8 mouse cellular contexts compared by ENCODE assay signal in the genomic region with DNA sequence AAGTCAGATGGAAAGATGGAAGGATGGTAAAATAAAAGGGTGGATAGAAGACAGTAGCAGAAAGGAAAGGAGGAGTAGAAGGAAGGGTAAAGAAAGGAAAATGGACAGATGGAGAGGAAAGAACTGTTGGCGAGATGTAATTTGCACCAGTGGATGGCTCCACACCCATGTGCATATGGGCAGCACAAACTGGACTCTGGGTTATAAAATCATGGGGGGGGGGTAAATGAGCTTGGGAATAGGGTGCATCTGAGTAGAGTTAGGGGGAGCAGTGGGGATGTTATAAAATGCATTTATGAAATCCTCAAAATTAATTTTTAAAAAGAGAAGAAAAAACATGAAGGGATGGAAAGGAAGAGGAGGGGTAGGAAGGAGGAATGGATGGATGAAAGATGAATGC. TPM values are rescaled to one million over a fixed set of nuclear protein-coding genes. Genes with fewer than 3 reads are reported as not detected.
A peak's percentile ranks its signal among the peaks of the same experiment; 100 is the strongest.
DNase-seq lines count a peak whose midpoint lies in the region; ATAC-seq and TF ChIP-seq lines count a peak whose summit lies in the region.

No protein-coding gene starts in this region.

- no peaks in the 10 kb centered on the region for H3K79me2 ChIP-seq in MEL (ENCODE audit: control insufficient read depth, insufficient read depth, low read length, poor library complexity)

- peak overlapping the region; percentile 65 for H3K4me2 ChIP-seq in heart, embryonic 14.5 days (ENCODE audit: low read length)
- H3K4me2 ChIP-seq in hindbrain, embryonic 11.5 days (replicated peaks; ENCODE audit: low read depth, low read length), result peak overlapping the region; percentile 32

- peaks cover 12% of the 10 kb centered on the region for H3K36me3 ChIP-seq in heart, embryonic 14.5 days (ENCODE audit: control insufficient read depth, insufficient read depth, low read length)
- H3K36me3 ChIP-seq in MEL (ENCODE audit: control insufficient read depth in 1 of 2, insufficient read depth in 2 of 2, low read length in 2 of 2), result no peaks in the 10 kb centered on the region; a peak in 1 of 4 replicates
- no peaks in the 10 kb centered on the region for H3K36me3 ChIP-seq in hindbrain, embryonic 11.5 days (ENCODE audit: control insufficient read depth, insufficient read depth, low read length)
- 0 out of 2 replicates have a peak, but pooled peaks cover 4% of the 10 kb centered on the region for H3K36me3 ChIP-seq in midbrain, embryonic 10.5 days

- ATAC-seq in heart, embryonic 14.5 days (ENCODE audit: insufficient number of reproducible peaks, insufficient read depth, low FRiP score, low read depth), result no peak
- peak; percentile 58; the same call in 1 of the 2 replicates for ATAC-seq in hindbrain, embryonic 11.5 days (ENCODE audit: low FRiP score)

- no peaks in the 10 kb centered on the region for H3K9me3 ChIP-seq in heart, embryonic 14.5 days (ENCODE audit: control insufficient read depth, low read length)
- no peaks in the 10 kb centered on the region for H3K9me3 ChIP-seq in MEL (replicated peaks; ENCODE audit: insufficient read depth, low read length)
- no peaks in the 10 kb centered on the region for H3K9me3 ChIP-seq in hindbrain, embryonic 11.5 days (ENCODE audit: control insufficient read depth, low read length)
- no peaks in the 10 kb centered on the region for H3K9me3 ChIP-seq in midbrain, embryonic 10.5 days (replicated peaks)

- peak overlapping the region; percentile 52 to 59 for H3K4me3 ChIP-seq in heart, embryonic 14.5 days (ENCODE audit: control insufficient read depth in 1 of 2, insufficient read depth in 1 of 2, low read depth in 1 of 2, low read length in 2 of 2)
- H3K4me3 ChIP-seq in MEL (ENCODE audit: control insufficient read depth in 1 of 2, insufficient read depth in 1 of 2, low read depth in 2 of 2, low read length in 2 of 2), result peak overlapping the region; percentile 50 to 80
- H3K4me3 ChIP-seq in hindbrain, embryonic 11.5 days (ENCODE audit: low read depth, low read length), result peak overlapping the region; percentile 45
- H3K4me3 ChIP-seq in midbrain, embryonic 10.5 days, result peak overlapping the region; percentile 57

- no peak for TF ChIP-seq POLR2A in MEL (IDR thresholded peaks at IDR 0.05; ENCODE audit: control insufficient read depth in 1 of 2, insufficient read depth in 1 of 2, low read depth in 1 of 2, low read length in 2 of 2, poor library complexity in 1 of 2)

- H3K27me3 ChIP-seq in heart, embryonic 14.5 days (ENCODE audit: control insufficient read depth, insufficient read depth, low read length), result no peaks in the 10 kb centered on the region
- no peaks in the 10 kb centered on the region for H3K27me3 ChIP-seq in MEL (ENCODE audit: control insufficient read depth in 1 of 2, insufficient read depth in 2 of 2, low read length in 2 of 2)
- H3K27me3 ChIP-seq in hindbrain, embryonic 11.5 days (ENCODE audit: control insufficient read depth, insufficient read depth, low read length), result no peaks in the 10 kb centered on the region
- H3K27me3 ChIP-seq in midbrain, embryonic 10.5 days (ENCODE audit: low read depth, poor library complexity, severe bottlenecking), result no peaks in the 10 kb centered on the region

- TF ChIP-seq EP300 in MEL (IDR thresholded peaks at IDR 0.05; ENCODE audit: low read depth in 1 of 2, low read length in 2 of 2), result no peak

- WGBS in heart, embryonic 14.5 days, result 74% methylated on average over 1 of the region's 1 CpGs
- 65% methylated on average over 1 of the region's 1 CpGs for WGBS in hindbrain, embryonic 11.5 days
- 82% methylated on average over 1 of the region's 1 CpGs for WGBS in midbrain, embryonic 10.5 days

- no peak overlapping the region for H3K27ac ChIP-seq in heart, embryonic 14.5 days (replicated peaks in 1 of 2; ENCODE audit: control insufficient read depth in 1 of 2, insufficient read depth in 1 of 2, low read depth in 2 of 2, low read length in 2 of 2)
- no peak overlapping the region; the same call in 1 of the 2 replicates for H3K27ac ChIP-seq in MEL (ENCODE audit: control insufficient read depth, low read depth, low read length)
- H3K27ac ChIP-seq in hindbrain, embryonic 11.5 days (ENCODE audit: low read depth, low read length), result no peak overlapping the region
- no peak overlapping the region; the same call in 1 of the 2 replicates for H3K27ac ChIP-seq in midbrain, embryonic 10.5 days (replicated peaks)

- no peak for TF ChIP-seq RAD21 in MEL (IDR thresholded peaks at IDR 0.05; ENCODE audit: low read depth, low read length)

- TF ChIP-seq CTCF in MEL (IDR thresholded peaks at IDR 0.05 in 2 of 3, conservative IDR thresholded peaks at IDR 0.05 in 1 of 3; ENCODE audit: control insufficient read depth in 1 of 3, insufficient read depth in 1 of 3, low read depth in 2 of 3, low read length in 3 of 3, poor library complexity in 1 of 3, severe bottlenecking in 1 of 3), result no peak

- no peaks in the 10 kb centered on the region for H3K4me1 ChIP-seq in heart, embryonic 14.5 days (ENCODE audit: control insufficient read depth in 2 of 2, insufficient read depth in 2 of 2, low read length in 2 of 2)
- no peaks in the 10 kb centered on the region; a peak in 1 of 4 replicates for H3K4me1 ChIP-seq in MEL (ENCODE audit: control insufficient read depth in 1 of 2, insufficient read depth in 2 of 2, low read length in 2 of 2)
- H3K4me1 ChIP-seq in hindbrain, embryonic 11.5 days (replicated peaks; ENCODE audit: control insufficient read depth, insufficient read depth, low read length), result no peaks in the 10 kb centered on the region
- H3K4me1 ChIP-seq in midbrain, embryonic 10.5 days, result 0 out of 2 replicates have a peak, but pooled peaks cover 3% of the 10 kb centered on the region

- H3K9ac ChIP-seq in heart, embryonic 14.5 days (ENCODE audit: low read length), result peak overlapping the region; percentile 76
- peak overlapping the region; percentile 75 for H3K9ac ChIP-seq in MEL (ENCODE audit: control insufficient read depth, low read depth, low read length, poor library complexity, severe bottlenecking)
- peak overlapping the region; percentile 19; the same call in 1 of the 2 replicates for H3K9ac ChIP-seq in hindbrain, embryonic 11.5 days (ENCODE audit: low read depth, low read length)

- DNase-seq in heart, adult 18-20 months, result no peak
- DNase-seq in MEL (ENCODE audit: low read depth, low spot score), result no peak
- DNase-seq in hindbrain, embryonic 11.5 days (ENCODE audit: low spot score), result no peak
- no peak for DNase-seq in midbrain, embryonic 10.5 days (ENCODE audit: low spot score)
- no peak for DNase-seq in ovary, postnatal 10 days (ENCODE audit: low spot score)
- DNase-seq in right cerebral cortex, adult 18-20 months, result no peak
- no peak for DNase-seq in adrenal gland, adult 18-20 months (ENCODE audit: low spot score in 2 of 2)

TF ChIP-seq in MEL, 35 proteins besides CTCF, POLR2A, EP300 and RAD21:
- TF ChIP-seq NRF1 (IDR thresholded peaks at IDR 0.05; ENCODE audit: insufficient read depth, low read depth, low read length, poor library complexity, severe bottlenecking) (no peak), MAX (IDR thresholded peaks at IDR 0.05; ENCODE audit: low read length) (no peak), MEF2A (IDR thresholded peaks at IDR 0.05; ENCODE audit: extremely low read depth, insufficient replicate concordance, low read depth, low read length, poor library complexity, severe bottlenecking) (no peak), SMC3 (IDR thresholded peaks at IDR 0.05; ENCODE audit: low read depth, low read length) (no peak), MYB (IDR thresholded peaks at IDR 0.05; ENCODE audit: low read depth, low read length) (no peak), USF1 (IDR thresholded peaks at IDR 0.05; ENCODE audit: low read depth, low read length) (no peak), ZNF384 (IDR thresholded peaks at IDR 0.05; ENCODE audit: low read depth, low read length) (no peak), USF2 (IDR thresholded peaks at IDR 0.05; ENCODE audit: borderline replicate concordance in 1 of 2, insufficient read depth in 1 of 2, low read depth in 1 of 2, low read length in 2 of 2) (no peak), TBP (IDR thresholded peaks at IDR 0.05; ENCODE audit: low read depth, low read length) (no peak), POLR2AphosphoS2 (IDR thresholded peaks at IDR 0.05; ENCODE audit: low read length) (no peak), MAFK (IDR thresholded peaks at IDR 0.05; ENCODE audit: borderline replicate concordance, low read depth, low read length) (no peak), ELF1 (IDR thresholded peaks at IDR 0.05; ENCODE audit: low read depth, low read length) (no peak)

RNA-seq across cellular contexts. Expression of gene Ids, which starts 0.7 kb away (rescaled TPM):
- polyA plus RNA-seq in heart, embryonic 14.5 days (2014; fragmentation: Nextera tagmentation; extraction: Ambion mirVana), result 1.9 and 2.2 TPM in 2 replicates
- 10 to 100 TPM; 20.4 to 21.4 TPM for total RNA-seq in heart, adult 18-20 months (2021)
- 2.9 and 3.1 TPM in 2 replicates for total RNA-seq in MEL (2012; rRNA removed)
- polyA plus RNA-seq in MEL (2012; ENCODE audit: insufficient read depth in 1 of 2, insufficient read length in 2 of 2, low read depth in 1 of 2, low replicate concordance in 2 of 2, missing spikeins in 1 of 2), result 1 to 10 TPM in 1 of 2 experiments, not detected in 1; 8.1 TPM
- polyA plus RNA-seq in hindbrain, embryonic 11.5 days (2014; fragmentation: Nextera tagmentation; extraction: Ambion mirVana), result 4.0 and 5.0 TPM in 2 replicates
- 1.5 and 2.4 TPM in 2 replicates for polyA plus RNA-seq in midbrain, embryonic 10.5 days (2016; fragmentation: Nextera tagmentation; extraction: Ambion mirVana)
- total RNA-seq in adrenal gland, adult 18-20 months (2021), result 10 to 100 TPM; 35.4 to 38.3 TPM

RNA-seq across cellular contexts. Expression of gene 1110012L19Rik, which starts 21.5 kb away (rescaled TPM):
- 29.0 and 33.2 TPM in 2 replicates for polyA plus RNA-seq in heart, embryonic 14.5 days (2014; fragmentation: Nextera tagmentation; extraction: Ambion mirVana)
- total RNA-seq in heart, adult 18-20 months (2021), result 10 to 100 TPM; 15.0 to 16.1 TPM
- total RNA-seq in MEL (2012; rRNA removed), result 7.5 and 9.2 TPM in 2 replicates
- polyA plus RNA-seq in MEL (2012; ENCODE audit: insufficient read depth in 1 of 2, insufficient read length in 2 of 2, low read depth in 1 of 2, low replicate concordance in 2 of 2, missing spikeins in 1 of 2), result 10 to 100 TPM in 1 of 2 experiments, not detected in 1; 10.4 TPM
- 30.4 TPM in 2 replicates for polyA plus RNA-seq in hindbrain, embryonic 11.5 days (2014; fragmentation: Nextera tagmentation; extraction: Ambion mirVana)
- 24.9 and 29.8 TPM in 2 replicates for polyA plus RNA-seq in midbrain, embryonic 10.5 days (2016; fragmentation: Nextera tagmentation; extraction: Ambion mirVana)
- 10 to 100 TPM; 15.5 to 16.2 TPM for total RNA-seq in adrenal gland, adult 18-20 months (2021)

Comparison
In these comparisons a context has a peak if more than half of its experiments do, and no peak if none do; other contexts are left out.
1. H3K9ac ChIP-seq: peak in every context shown above with its lines; median percentile 76 in heart, embryonic 14.5 days; 75 in MEL; 19 in hindbrain, embryonic 11.5 days.